Mouse (Mus musculus) frontal cortex, adult 2 months (tissue): ENCODE measurements around the gene Lipc. TPM values are rescaled to one million over a fixed set of nuclear protein-coding genes. Genes with fewer than 3 reads are reported as not detected.

ENCODE experiments used
- DNase-seq, 2 experiments: peaks; one replicate each; pipeline ENCODE4 v3.0.0; 2022; ENCODE audit warnings: low spot score in 1 of 2; ENCODE audit errors: extremely low spot score in 1 of 2
- polyA plus RNA-seq: library from polyadenylated mRNA; depleted of rRNA; stranded (reverse); fragments of >200 nt; gene quantifications from 2 replicates; pipeline ENCODE4 v1.2.3, GENCODE M21; 2012

The Lipc gene
- polyA plus RNA-seq, 1 experiment, result 0.58 TPM

DNA sequence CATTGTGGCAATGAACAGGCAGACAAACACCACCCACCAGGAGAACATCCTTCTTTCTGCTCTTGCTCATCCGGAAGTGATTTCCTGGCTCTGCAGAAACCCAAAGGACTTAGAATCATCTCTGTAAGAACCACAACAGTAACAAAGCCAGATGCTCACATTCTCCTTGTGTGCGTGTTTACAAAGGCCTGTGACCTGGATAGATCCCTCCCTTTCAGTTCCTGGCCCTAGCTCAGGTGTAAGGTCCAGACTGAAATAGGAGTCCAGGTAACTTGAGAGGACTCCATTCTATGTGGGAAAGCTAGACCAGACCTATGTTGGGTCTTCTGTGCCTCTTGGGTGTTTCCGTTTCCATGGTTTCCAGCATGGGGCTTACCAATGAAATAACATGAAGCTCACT is 32.8 kb downstream of the Lipc start:
- no peak for DNase-seq

DNA sequence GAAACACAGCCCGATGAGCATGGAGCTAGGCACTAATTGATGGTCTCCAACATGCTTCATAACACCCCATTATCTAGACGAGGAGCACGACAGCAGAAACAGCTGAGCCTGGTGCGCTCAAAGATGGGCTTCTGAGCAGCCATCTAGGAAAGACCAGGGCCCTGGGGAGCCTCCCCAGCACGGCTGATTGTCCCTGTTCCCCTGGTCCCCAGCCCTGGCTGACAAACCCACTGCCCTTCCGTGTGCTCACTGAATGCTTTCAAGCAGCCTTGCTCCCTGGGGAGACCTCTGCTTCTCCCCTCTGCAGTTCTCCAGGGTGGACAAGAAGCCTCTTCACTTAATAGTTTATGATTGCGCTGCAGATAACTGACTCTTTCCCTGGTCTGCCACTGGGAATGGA is 35.5 kb downstream of the Lipc start:
- no peak for DNase-seq

DNA sequence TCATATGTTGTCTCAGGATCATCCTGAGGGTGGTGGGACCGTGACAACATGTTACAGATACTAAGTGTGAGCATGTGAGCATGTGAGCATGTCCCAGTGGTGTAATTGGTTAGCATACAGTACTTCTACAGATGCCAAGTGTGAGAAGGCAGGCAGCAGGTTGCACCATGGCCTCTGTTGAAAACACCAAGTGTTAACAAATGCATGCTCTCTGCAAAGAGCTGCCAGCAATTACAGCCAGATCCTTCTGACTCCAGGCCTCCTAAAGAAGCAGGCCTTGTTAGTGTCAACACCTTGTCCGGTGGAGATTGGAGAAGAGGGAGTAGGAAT is 36.7 kb downstream of the Lipc start:
- DNase-seq, result no peak

DNA sequence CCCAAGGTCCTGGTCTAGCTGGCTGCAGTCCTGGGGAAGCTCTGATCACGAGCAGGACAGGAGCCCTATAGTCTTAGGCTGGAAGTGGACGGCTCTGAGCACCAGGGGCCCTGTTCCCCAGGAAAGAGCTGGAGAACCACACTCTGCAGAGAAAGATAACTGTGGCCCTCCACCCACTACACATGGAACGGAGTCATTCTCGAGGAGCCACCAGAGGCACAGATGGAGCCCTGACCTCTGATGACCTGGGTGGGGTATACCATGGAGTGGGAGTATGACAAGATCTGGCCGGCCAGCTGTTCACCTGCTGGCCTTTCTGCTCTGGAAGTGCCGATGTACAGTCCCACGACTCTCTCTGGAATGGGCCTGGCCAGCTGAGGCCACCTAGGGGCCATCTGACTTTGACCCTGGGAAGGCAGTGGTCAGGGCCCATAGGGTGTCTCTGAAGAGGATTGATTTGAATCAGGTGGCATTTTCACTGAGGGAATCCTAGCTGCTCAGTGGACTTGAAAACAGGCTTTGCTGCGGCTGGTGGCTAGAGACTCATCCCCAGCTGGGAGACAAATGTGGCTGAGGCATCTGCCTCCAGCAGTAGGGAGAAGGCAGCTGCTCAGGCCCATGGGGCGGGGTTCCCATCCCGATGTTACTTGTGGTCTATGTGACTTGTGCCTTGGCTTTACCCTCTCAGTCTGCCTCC is 37.2 kb downstream of the Lipc start:
- DNase-seq, result no peak

DNA sequence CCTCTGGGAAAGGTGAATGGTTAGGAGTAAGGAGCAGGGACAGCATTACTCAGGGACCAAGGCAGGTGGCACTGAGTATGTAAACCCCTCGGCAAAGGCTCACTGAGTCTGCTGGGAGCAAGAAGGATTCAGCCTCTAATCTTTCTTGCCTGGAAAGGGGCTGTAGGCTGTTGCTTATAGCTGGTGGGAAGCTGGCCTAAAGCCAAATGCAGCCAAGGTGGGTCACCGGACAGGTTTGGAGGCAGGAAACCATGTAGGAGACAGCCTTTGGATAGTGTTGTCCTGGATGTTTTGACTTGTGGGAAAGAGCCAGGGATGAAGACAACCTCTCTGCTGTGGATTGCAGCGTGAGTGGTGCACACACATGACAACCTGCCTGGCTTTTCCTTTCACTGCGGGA is 40.9 kb downstream of the Lipc start:
- no peak for DNase-seq

DNA sequence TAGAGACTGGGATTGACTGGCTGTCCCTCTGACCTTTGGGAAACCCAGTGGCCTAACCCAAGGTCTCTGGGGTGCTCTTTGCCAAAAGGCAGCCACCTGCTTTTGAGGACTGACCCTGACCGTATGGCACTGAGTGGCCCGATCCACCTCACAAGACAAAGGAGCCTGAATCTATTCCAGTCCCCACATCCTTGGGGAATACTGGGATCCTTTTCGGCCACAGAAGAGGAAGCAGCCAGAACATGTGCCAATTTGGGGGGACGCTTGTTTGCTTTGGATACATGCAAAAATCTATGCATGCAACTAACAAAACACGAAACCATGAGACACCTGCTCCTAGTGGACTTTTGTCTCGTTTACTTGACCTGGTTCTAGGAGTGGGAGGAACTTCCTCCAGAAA is 41.7 kb downstream of the Lipc start:
- no peak for DNase-seq

DNA sequence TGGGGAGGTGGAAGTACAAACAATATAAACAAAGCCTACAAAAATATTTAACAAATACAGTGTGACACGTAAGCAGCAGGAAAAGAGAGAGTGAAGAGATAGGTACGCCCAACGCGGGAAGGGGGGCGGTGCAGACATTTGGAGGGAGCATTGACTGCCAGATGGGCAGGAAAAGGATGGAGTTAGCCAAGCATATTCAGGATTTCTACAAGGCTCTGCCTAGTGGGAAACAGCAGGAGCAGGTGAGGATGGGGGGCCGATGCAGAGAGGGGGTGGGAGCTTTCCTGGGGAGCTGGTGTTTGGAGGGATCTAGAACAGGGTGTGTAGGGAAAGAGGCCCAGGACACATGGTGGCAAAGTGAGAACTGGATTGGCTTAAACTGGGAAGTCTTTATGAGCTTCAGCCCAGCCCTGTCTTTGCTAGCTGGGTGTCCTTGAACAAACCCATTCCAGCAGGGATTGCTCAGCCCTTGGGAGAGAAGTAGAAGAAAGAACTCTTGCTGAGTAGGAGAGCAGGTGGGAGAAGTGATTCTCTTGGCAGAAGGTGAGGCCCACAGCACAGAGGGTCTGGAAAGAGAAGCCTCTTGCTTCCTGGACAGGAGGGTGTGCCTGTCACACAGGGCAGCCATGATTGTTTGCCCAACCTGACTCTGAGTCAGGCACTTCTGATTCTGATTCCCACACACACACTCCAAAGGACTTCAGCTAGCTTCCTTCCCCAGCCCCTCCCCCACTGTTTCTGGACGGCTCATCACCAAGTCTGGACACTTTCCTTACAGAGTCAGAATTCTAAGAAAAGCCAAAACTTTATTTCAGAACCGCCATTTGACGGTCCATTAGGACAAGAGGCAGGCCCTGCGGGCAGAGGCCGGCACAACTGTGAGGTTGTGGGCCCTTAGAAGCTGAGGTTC is 49.0 kb downstream of the Lipc start:
- no peak for DNase-seq

DNA sequence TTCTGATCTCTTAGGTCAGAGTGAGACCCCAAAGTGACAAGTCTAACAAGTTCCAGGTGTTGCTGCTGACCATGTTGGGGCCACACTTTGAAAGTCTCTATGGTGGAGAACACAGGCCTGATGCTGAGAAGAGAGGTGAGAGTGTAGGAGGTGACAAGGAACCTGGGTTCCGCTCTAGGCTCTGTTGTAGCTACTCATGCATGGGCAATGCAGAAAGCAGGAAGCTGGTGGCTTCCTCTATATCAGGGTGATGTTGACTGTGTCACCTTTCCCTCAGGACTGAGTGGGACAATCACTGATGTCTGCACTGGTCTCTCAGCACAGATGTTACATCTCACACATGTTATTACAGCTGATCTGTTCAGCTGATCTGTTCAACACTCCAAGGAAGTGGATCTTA is 57.8 kb downstream of the Lipc start:
- DNase-seq, result no peak

DNA sequence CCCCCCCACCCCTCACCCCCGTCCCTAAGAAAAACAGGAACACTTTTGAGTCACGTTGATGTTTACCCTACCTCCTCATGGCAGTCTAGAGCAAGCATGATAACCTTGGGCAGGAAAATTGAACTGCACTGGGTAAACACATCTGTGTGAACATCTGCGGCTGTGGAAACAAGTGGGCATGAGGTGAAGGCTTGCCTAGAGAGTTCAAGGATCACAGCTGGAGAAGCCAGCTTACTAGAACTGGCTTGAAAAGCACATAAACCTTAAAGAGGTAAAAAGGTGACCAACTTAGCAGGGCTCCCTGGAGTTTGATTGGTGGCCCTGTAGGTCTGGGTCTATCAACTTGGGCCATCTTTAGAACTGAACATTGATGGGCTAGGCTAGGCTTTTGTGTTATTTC is 58.5 kb downstream of the Lipc start:
- DNase-seq, result no peak

DNA sequence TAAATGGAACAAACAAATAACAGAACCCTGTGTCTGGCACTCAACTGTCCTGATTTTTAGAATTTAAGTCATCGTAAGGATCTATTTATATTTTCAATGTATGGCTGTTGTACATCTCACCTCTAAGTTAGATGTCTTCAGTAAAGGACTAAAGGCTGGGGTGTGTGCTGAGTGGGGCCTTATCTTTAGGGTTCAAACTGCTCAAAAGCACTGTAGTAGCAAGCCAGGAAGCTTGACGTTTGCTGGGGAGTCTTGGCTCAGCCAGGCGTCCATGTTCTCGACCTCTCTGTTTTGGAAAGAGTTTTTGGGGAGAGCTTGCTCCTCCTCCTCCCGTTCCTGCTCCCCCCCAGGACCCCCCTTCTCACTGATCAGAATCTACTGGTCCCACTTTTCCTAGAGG is 59.4 kb downstream of the Lipc start:
- no peak for DNase-seq

DNA sequence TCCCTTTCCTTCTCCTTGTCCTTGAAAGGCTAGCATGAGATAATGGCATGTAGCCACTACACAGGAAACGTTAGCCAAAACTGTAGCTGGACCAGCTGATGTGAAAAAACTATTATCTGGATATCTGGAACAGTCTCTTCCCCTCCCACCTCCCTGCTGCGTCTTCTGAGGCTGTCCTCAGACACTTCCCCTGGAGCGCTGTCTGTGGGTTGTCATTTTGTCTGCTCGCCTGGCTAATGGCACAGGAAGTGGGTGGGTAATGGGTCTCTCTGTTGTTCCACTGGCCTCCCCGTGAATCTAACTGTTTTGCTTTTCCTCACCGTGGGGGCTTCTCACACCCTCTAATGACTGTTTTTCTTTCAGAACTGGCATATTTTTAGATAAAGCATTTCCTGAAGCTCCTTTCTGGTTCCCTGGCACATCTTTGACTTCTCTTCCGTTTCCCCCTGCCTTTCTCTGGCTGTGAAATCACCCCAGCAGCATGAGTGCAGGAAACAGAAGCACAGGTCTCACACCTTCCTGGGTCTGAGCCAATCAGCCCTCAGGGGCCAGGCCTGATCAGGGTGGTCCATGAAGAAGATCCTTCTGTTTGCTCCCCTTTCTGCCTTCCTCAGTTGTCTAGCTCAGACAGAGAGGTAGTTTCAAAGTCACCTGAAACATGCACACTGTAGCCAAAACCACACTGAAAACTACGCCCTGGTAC is 60.4 kb downstream of the Lipc start:
- DNase-seq, result peak in 1 of 2 experiments; percentile 51

DNA sequence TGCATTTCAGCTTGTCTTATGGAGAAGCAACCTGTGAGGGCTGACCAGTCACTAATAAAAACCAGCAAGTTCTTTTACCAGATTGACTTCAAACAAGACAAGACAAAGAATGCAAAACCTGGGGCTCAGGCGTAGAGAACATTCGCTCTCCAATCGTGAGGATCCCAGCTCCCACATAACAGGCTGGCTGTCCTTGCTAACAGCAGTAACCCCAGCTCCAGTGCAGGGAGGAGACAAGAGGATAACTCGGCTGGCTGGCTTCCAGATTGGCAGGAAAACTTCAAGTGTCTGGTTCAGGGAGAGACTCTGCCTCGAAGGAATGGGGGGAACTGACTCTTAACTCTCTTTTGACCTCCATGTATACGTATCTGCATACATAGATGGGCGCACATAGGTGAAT is 61.3 kb downstream of the Lipc start:
- no peak for DNase-seq

DNA sequence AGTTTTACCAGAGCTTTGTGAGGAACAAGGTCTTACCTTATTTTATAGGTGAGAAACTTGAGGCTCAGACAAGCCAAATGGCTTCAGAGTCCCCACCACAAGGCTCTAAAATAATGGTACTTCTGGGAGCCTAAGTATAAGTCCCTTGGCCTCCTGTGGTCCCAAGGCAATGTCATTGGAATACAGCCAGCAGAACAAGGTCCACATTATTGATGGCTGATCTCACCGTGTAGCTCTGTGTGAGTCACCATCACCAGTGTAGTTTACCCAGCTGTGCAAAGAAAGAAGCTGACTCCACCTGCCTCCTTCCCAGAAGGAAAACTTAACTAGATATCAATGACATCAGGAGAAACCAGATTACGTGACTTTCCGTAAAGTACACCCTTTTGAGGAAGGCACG is 63.1 kb downstream of the Lipc start:
- no peak for DNase-seq

DNA sequence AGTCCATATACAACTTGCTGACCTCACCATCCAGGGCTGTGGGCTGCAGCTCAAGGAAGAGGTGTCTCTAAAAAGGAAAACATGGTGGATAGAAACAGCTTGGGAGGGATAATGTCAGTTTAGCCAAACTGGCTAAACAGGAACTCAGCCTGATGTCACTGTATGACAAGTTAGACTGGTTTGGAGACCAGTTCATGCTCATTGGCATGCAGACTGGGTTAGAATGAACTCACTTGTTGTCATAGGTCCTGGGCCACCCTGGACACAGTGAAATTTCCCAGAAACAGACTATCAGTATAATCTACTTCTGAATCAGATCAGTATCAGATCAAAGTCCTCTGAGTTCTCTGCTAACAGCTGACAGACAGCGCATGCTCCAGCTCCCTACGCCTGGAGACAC is 63.5 kb downstream of the Lipc start:
- no peak for DNase-seq

DNA sequence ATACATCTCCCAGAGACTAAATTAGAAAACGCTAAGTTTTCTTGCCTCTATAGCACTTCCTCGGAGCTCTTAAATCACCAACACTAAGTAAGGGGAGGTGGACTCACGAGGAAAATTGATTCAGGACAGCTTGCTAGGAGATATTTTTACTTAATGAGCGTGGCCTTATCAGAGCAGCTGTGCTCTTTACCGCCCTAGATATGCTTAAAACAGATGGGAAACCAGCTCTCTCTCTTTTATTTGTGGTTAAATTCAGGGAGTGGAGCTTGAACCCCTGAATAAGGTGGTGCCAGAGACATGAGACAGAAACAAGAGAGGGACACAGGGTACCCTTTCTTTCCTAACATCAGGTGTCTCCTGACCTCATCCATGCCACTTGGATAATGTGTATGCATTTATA is 70.0 kb downstream of the Lipc start:
- no peak for DNase-seq

DNA sequence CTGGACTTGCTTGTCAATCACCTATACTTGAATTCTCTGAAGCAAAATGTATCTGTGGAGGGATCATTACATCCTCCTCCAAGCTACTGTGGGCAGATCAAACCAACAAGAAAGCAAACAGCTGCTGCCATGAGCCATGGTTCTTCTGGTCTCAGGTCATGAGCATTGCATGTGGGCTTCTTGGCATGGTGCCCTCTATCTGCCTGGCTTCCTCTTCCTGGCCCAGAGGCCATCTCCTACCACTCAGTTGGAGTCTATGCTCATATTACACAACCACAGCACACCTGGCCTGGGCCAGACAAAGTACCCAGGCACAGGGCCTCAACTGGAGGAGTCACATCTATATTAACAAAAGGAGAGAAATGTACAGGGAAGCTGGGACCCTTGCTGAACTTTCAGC is 73.2 kb downstream of the Lipc start:
- no peak for DNase-seq

DNA sequence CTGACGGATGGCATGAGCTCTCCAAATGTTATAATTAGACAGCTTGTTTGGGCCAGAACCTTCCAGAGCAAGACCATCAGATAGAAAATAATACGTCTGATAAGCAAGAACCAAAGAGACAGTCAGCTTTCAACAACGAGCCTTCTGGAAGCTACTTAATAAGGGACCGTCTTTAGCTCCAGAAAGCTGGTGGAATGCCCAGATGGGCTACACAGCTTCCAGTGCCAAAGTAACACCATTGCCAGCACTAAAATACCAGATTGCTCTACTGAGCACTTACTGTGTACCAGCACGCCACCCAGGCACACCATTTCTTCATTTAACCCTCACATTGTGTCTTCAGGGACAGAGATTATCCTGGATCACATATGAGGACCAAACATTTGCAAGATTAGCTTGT is 73.9 kb downstream of the Lipc start:
- no peak for DNase-seq

DNA sequence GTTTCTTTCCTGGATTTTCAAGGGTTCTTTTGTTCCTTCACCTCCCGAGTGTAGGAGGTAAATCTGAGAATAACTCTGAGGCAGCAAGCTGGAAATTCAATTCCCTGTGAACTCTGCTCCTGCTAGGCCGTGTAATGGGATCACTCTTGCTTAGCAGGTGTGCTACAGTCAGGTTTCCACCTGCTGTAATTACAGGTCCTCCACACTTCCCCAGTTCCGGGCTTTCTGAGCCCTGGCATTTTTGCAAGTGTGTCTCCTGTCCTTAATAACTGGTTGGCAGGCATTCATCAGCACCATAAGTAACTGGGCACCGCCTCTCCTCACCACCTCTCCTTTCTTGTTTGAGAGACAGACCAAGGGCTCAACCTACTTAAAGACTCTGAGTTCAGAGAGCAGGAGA is 76.5 kb downstream of the Lipc start:
- DNase-seq, result peak in 1 of 2 experiments; percentile 5

DNA sequence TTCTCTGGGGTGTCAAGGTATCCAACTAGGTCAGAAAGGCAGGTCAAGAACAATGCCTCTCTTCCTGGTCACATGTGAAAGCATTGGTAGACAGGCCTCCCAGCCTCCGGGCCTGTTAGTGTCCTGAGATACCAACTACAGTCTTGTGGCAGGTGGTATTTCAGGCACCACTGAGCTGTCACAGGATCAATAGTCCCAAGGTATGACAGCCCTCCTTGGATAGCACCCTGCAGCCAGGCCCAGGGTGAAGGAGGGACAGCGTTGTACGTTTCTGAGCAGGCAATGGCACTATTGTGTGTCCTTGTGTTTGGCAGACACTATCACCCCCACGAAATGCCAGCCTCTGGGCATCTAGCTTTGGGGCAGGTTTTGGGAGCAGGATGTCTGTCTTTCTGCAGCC is 77.0 kb downstream of the Lipc start:
- no peak for DNase-seq

DNA sequence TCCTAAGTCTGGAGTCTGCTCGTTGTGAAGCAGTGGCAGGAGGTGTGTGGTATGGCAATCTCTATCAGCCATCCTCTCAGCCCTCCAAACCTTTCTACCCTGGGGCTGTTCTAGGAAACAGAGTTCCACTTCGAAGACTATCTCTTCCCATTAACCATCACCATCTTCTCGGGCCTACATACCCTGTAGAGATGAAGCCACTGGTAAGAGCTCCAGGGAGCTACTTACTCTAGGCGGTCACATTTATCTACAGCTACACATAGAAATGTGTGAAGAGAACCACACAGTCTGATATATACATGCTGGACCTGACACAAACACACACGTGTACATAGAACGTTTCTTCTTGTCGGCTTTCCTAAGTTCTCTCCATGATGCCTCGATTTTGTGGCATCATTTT is 79.4 kb downstream of the Lipc start:
- no peak for DNase-seq

DNA sequence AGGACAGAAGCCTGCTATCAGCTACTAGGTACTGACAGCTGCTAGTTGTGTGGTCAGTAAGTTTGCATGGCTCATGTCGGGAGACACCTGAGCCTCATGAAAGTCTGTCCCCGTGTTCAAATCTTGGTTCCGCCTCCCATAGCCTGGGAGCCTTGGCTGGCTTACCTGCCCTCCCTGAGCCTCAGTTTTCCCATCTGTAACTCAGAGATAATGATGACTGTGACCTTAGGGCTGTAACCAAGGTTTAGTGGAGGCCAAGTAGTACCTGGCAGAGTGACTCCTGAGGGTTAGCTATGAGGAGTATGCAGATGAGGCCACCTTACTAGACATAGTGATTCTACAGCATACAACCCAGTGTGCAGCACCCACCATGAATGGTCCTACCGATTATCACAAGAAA is 81.7 kb downstream of the Lipc start:
- no peak for DNase-seq
